Mouse (Mus musculus) CD4-positive helper T cell, adult 2 months (primary cell): ENCODE results near the gene Adam15.

ENCODE experiments used
- DNase-seq: peaks from one replicate; pipeline ENCODE4 v3.0.0-alpha.2; 2012; ENCODE audit warnings: low read depth, missing footprints, low spot score

Gene Adam15

DNA sequence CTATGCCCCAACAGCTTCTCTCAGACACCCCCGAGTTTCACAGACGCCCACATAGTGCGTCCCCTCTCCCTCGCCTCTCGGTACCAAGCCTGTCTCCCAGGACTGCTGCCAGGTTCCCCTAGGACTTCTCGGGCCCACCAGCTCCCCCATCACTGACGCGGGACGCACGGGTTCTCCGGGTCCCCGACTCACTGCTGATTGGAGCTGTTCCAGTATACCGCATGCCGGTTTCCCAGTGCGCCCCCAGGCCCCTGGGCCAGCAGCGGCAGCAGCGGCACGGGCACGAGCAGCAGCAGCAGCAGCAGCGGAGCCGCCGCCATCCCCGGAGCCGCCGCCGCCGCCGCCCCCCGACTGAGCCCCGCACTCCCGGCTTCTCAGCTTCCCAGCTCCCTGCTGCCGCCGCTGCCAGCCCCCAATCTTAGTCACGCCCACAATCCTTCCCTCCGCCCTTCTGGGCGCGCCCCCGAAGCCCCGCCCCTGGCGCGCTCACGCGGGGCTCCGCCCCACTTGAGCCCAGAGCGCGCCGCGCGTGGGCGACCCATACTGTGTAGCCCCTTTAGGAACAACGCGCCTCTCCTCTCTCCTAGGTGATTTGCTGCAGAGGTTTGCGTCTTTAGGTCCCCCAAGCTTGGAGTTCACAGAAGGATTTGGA is 27.2 kb downstream of the Adam15 start, which contains the start of gene Efna3:
Gene Efna3, minus strand, starts transcription at position 452 of the 652 bp plus-strand sequence.
- DNase-seq: peak; percentile 66

GRCm38 (mm10) chr3:89322131-89322500 is 27.7 kb downstream of the Adam15 start:
- no peak for DNase-seq

- DNase-seq: peak; percentile 65
These were observed 28.3 kb downstream of the Adam15 start for GRCm38 (mm10) chr3:89321183-89322130.

- peak; percentile 53 for DNase-seq
These were observed 29.1 kb downstream of the Adam15 start for GRCm38 (mm10) chr3:89320581-89321182.

- peak; percentile 49 for DNase-seq
These were observed 30.0 kb downstream of the Adam15 start for GRCm38 (mm10) chr3:89319591-89320350.

- DNase-seq: no peak
These were observed 30.7 kb downstream of the Adam15 start for GRCm38 (mm10) chr3:89318971-89319590.

DNA sequence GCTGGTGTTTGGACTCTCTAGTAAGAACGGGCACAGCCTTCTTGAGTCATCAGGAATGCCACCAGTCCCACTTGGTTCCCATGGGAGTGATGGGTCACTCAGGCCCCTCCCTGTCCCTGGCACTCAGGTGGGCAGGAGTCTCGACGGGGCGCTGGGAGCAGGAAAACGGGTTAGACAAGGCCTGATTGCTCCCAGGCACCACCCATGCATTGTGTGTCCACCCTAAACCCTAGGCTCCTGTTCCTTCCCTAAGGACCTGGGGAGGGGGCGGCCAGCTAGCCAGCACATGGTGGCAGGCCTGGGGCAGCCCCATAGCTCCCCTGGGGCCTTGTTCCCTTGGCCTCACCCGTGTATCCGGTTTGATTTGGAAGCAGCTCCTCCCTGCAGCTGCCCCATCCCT is 31.5 kb downstream of the Adam15 start:
- DNase-seq: no peak

DNA sequence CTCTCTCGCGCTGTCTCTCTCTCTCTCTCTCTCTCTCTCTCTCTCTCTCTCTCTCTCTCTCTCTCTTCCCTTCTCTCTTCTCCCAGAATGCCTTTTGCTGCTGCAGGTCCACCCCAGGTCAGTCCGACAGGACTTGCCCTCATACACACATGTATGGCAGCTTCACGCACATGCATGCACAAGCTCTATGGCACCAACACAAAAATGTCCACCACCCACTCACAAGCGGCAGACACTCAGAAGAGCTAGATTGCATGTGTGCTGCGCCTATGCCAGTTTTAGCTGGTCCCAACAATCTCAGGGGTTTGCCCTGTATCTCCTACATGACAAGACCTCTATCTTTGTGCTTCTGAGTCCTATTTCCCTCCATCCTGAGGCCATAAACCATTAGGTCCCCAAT is 32.5 kb downstream of the Adam15 start:
- DNase-seq: no peak

GRCm38 (mm10) chr3:89316833-89317232 is 33.0 kb downstream of the Adam15 start:
- peak; percentile 76 for DNase-seq

GRCm38 (mm10) chr3:89315930-89316831 is 33.6 kb downstream of the Adam15 start:
- peak; percentile 57 for DNase-seq

- DNase-seq: peak; percentile 63
These were observed 34.4 kb downstream of the Adam15 start for GRCm38 (mm10) chr3:89315195-89315929.

- no peak for DNase-seq
These were observed 35.0 kb downstream of the Adam15 start for GRCm38 (mm10) chr3:89314791-89315190.

- no peak for DNase-seq
These were observed 35.5 kb downstream of the Adam15 start for GRCm38 (mm10) chr3:89314340-89314739.

GRCm38 (mm10) chr3:89308089-89308488 is 41.7 kb downstream of the Adam15 start:
- DNase-seq: peak; percentile 59

- DNase-seq: no peak
These were observed 44.1 kb downstream of the Adam15 start for GRCm38 (mm10) chr3:89305551-89306325.

DNA sequence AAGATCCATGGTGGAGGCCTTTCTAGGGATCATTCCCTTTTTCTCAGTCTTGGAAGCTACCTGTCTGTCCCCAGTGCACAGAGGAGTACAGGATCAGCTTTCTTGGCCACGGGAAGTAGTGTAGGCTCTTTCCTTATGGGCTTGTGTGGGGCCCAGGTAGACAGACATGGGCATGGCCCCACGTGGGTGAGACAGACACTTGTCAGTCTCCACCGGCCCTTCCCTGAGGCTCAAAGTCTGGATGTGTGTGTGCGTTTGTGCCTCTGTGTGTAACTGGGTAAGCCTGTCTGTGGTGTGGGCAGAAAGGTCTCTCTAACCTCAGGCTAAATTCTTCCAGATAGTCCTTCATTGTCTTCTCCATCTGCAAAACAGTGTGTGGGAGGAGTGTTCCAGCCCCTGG is 44.7 kb downstream of the Adam15 start:
- no peak for DNase-seq

- DNase-seq: no peak
These were observed 45.4 kb downstream of the Adam15 start for GRCm38 (mm10) chr3:89304440-89304839.

DNA sequence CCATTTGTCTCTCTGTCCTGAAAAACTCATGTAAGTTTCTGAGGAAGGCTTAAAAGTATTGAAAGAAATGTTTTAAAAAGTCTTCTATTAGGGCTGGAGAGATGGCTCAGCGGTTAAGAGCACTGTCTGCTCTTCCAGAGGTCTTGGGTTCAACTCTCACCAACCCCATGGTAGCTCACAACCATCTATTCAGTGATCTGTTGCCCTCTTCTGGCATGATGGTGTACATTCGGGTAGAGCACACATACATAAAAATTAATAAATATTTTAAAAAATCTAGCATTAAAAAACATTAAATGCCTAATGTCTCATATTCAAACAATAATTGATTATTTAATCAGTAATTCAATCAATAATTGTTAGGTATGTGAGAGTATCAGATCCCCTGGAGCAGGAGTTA is 49.3 kb downstream of the Adam15 start:
- no peak for DNase-seq

DNA sequence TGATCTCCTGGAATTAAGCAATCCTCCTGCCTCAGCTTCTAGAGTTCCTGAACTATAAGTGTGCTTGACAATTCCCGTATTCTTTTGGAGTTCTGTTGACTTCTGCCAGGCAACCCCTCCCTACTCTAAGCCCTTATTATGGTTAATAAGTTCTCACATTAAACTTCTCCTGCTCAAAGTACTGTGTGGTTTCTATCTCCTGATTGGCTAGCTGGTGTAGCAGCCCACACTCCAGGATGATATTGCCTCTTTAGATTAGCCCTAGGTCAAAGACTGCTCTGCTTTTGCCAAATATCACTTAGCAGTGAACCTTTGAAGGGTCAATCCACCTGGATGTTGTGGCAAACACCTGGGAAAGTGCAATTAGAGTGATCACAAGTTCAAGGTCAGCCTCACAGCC is 49.7 kb downstream of the Adam15 start:
- no peak for DNase-seq
